Mouse (Mus musculus) hindbrain, embryonic 11.5 days (tissue): ENCODE results near the gene Snrnp40. TPM values are rescaled to one million over a fixed set of nuclear protein-coding genes. Genes with fewer than 3 reads are reported as not detected.

Experiments
- ATAC-seq: fragments of 200-750 bp; cut with Nextera tagmentation; 2 replicates; pipeline ENCODE4 v1.8.0; 2017; ENCODE audit warnings: mild to moderate bottlenecking, moderate TSS enrichment, moderate library complexity; ENCODE audit not compliant: low FRiP score
- DNase-seq: peaks from one replicate; pipeline ENCODE4 v3.0.0-alpha.2; 2015; ENCODE audit warnings: low spot score
- H3K27ac ChIP-seq: fragments of 300-500 bp; sonication (generic); 2 replicates; pipeline ENCODE4 v1.5.1; 2014; ENCODE audit warnings: mild to moderate bottlenecking, low read depth, low read length
- H3K27me3 ChIP-seq: fragments of 300-500 bp; sonication (generic); 2 replicates; pipeline ENCODE4 v1.6.1; 2014; ENCODE audit warnings: mild to moderate bottlenecking, low read length, moderate library complexity, mixed read lengths; ENCODE audit not compliant: control insufficient read depth, insufficient read depth
- H3K36me3 ChIP-seq: fragments of 300-500 bp; sonication (generic); 2 replicates; pipeline ENCODE4 v1.6.1; 2014; ENCODE audit warnings: mild to moderate bottlenecking, low read length, moderate library complexity, mixed read lengths; ENCODE audit not compliant: control insufficient read depth, insufficient read depth
- H3K4me1 ChIP-seq: fragments of 300-500 bp; sonication (generic); replicated peaks from 2 replicates; pipeline ENCODE4 v1.6.1; 2014; ENCODE audit warnings: low read length, mixed read lengths; ENCODE audit not compliant: control insufficient read depth, insufficient read depth
- H3K4me2 ChIP-seq: fragments of 300-500 bp; sonication (generic); replicated peaks from 2 replicates; pipeline ENCODE4 v1.6.1; 2014; ENCODE audit warnings: mild to moderate bottlenecking, low read depth, low read length
- H3K4me3 ChIP-seq: fragments of 300-500 bp; sonication (generic); 2 replicates; pipeline ENCODE4 v1.5.1; 2014; ENCODE audit warnings: low read depth, low read length
- H3K9ac ChIP-seq: fragments of 300-500 bp; sonication (generic); 2 replicates; pipeline ENCODE4 v1.6.1; 2014; ENCODE audit warnings: low read depth, low read length
- H3K9me3 ChIP-seq: fragments of 300-500 bp; sonication (generic); 2 replicates; pipeline ENCODE4 v1.6.1; 2016; ENCODE audit warnings: low read length; ENCODE audit not compliant: control insufficient read depth
- WGBS: fragments of 180-500 bp; shearing (Covaris S2); extraction: QIAGEN DNeasy Blood & Tissue Kit; methylation state at CpG from one replicate; pipeline ENCODE4 v1.1.7; 2014; 5-methylcytosine and 5-hydroxymethylcytosine counted together
- polyA plus RNA-seq: library from polyadenylated mRNA; unstranded; fragments of >200 nt; fragmentation: Nextera tagmentation; extraction: Ambion mirVana; gene quantifications from 2 replicates; pipeline ENCODE4 v1.2.1, GENCODE M21; 2014

Gene Snrnp40
- polyA plus RNA-seq, 1 experiment from 2014 or later = 190 TPM

GRCm38 (mm10) chr4:130389927-130390326 is 30.0 kb downstream of the Snrnp40 start:
- no peaks in the 10 kb centered on the region for H3K27me3 ChIP-seq
- WGBS = 94% methylated on average over 7 of the region's 7 CpGs
- ATAC-seq (no peak), DNase-seq (no peak)
- peaks cover 8% of the 10 kb centered on the region; the same call in 1 of the 2 replicates for H3K36me3 ChIP-seq
- no peaks in the 10 kb centered on the region for H3K4me1 ChIP-seq
- H3K4me2 ChIP-seq = no peak overlapping the region
- no peaks in the 10 kb centered on the region for H3K9me3 ChIP-seq
- H3K4me3 ChIP-seq = no peak overlapping the region
- no peak overlapping the region for H3K27ac ChIP-seq
- no peak overlapping the region for H3K9ac ChIP-seq

- 72% methylated on average over 3 of the region's 3 CpGs for WGBS
- Histone ChIP-seq H3K9me3 (no peaks in the 10 kb centered on the region), H3K4me2 (no peak overlapping the region), H3K36me3 (0 out of 2 replicates have a peak, but pooled peaks cover 3% of the 10 kb centered on the region), H3K27me3 (no peaks in the 10 kb centered on the region), H3K4me1 (no peaks in the 10 kb centered on the region), H3K9ac (no peak overlapping the region), H3K4me3 (no peak overlapping the region), H3K27ac (no peak overlapping the region)
- peak; percentile 36 for DNase-seq
- ATAC-seq = no peak
Measured at GRCm38 (mm10) chr4:130391265-130391664, 31.3 kb downstream of the Snrnp40 start.

Other genes with a start within 250 kb of the Snrnp40 start
- gene Hcrtr1, start 220.8 kb upstream of the Snrnp40 start, polyA plus RNA-seq = 0.46 and 0.59 TPM in 2 replicates
- 8.2 and 10.0 TPM in 2 replicates for gene Tinagl1, start 185.0 kb upstream of the Snrnp40 start, polyA plus RNA-seq
- gene Gm853, start 137.7 kb upstream of the Snrnp40 start, polyA plus RNA-seq = 0.45 and 1.2 TPM in 2 replicates
- 57.9 and 58.8 TPM in 2 replicates for gene Serinc2, start 80.9 kb upstream of the Snrnp40 start, polyA plus RNA-seq
- gene Fabp3, start 51.5 kb upstream of the Snrnp40 start, polyA plus RNA-seq = 27.7 and 29.4 TPM in 2 replicates
- not detected in 2 replicates for gene Gm10570, start 51.5 kb upstream of the Snrnp40 start, polyA plus RNA-seq
- 79.3 and 85.1 TPM in 2 replicates for gene Zcchc17, start 189 bp upstream of the Snrnp40 start, polyA plus RNA-seq
- 21.6 and 27.4 TPM in 2 replicates for gene Nkain1, start 214.0 kb downstream of the Snrnp40 start, polyA plus RNA-seq